10 mouse cellular contexts compared by ENCODE assay signal in genomic region chr8:10053571-10053990, GRCm38 (mm10). TPM values are rescaled to one million over a fixed set of nuclear protein-coding genes. Genes with fewer than 3 reads are reported as not detected.
DNase-seq lines count a peak whose midpoint lies in the region; ATAC-seq and TF ChIP-seq lines count a peak whose summit lies in the region.
"Had no signal": no experiment of that assay in that cellular context is flagged by ENCODE, and none has a peak within 500 bp of the region (broad histone marks: within the 10 kb centered on the region; RNA-seq: fewer than 3 reads in every experiment).

No protein-coding gene starts in this region.

- H3K27ac ChIP-seq in heart, adult 2 months: no peak overlapping the region
- no peak overlapping the region for H3K27ac ChIP-seq in heart, embryonic 12.5 days (ENCODE audit: poor library complexity, severe bottlenecking)
- H3K27ac ChIP-seq: macrophage had no signal

- TF ChIP-seq POLR2A in heart, adult 2 months (IDR thresholded peaks at IDR 0.05; ENCODE audit: insufficient read depth, low read depth, low read length): no peak

- H3K4me2 ChIP-seq in heart, embryonic 12.5 days: no peak overlapping the region; the same call in 1 of the 2 replicates

- DNase-seq in heart, adult 2 months: no peak
- DNase-seq in heart, postnatal 25 days (ENCODE audit: low spot score): no peak
- DNase-seq in ES-CJ7 (ENCODE audit: low read depth, low spot score): peak; percentile 22
- peak; percentile 63 to 84 for DNase-seq in frontal cortex, adult 2 months (ENCODE audit: extremely low spot score in 1 of 2, low spot score in 1 of 2)
- peak; percentile 74 to 89 for DNase-seq in left cerebral cortex, postnatal 14 days (ENCODE audit: low spot score in 2 of 2)
- DNase-seq in right cerebral cortex, postnatal 4 days: peak; percentile 40
- no peak for DNase-seq in liver

- no peak overlapping the region for H3K4me3 ChIP-seq in heart, adult 2 months
- no peak overlapping the region for H3K4me3 ChIP-seq in heart, embryonic 12.5 days

- no peaks in the 10 kb centered on the region for H3K79me2 ChIP-seq in heart, adult 2 months (replicated peaks; ENCODE audit: control insufficient read depth, insufficient read depth, low read length)

- intact Hi-C loops in heart, adult 2 months (cut with DNase I): no loop called here
- intact Hi-C loops in heart, postnatal 25 days (cut with DNase I): no loop called here
- intact Hi-C loops in left cerebral cortex, postnatal 14 days (cut with DNase I): loop anchor here (2.0 kb wide), 1 partner anchor 111 kb away; no protein-coding TSS in a partner anchor

- no peaks in the 10 kb centered on the region for H3K27me3 ChIP-seq in heart, adult 2 months (ENCODE audit: control insufficient read depth, insufficient read depth, low read length)
- H3K27me3 ChIP-seq in heart, embryonic 12.5 days (replicated peaks): 0 out of 2 replicates have a peak, but pooled peaks cover 3% of the 10 kb centered on the region

- H3K9me3 ChIP-seq in heart, embryonic 12.5 days (replicated peaks): no peaks in the 10 kb centered on the region

- no peak for ATAC-seq in heart, embryonic 12.5 days (ENCODE audit: insufficient number of reproducible peaks, low FRiP score)

- TF ChIP-seq EP300 in heart, adult 2 months (IDR thresholded peaks at IDR 0.05; ENCODE audit: insufficient read depth, low read depth, low read length): no peak

- 12% methylated on average over 3 of the region's 3 CpGs for WGBS in heart, adult 2 months
- WGBS in heart, embryonic 12.5 days: 12% methylated on average over 3 of the region's 3 CpGs

- H3K9ac ChIP-seq in heart, adult 2 months (ENCODE audit: low read depth, low read length): no peak overlapping the region
- H3K9ac ChIP-seq in heart, embryonic 12.5 days: no peak overlapping the region

- peak; percentile 71 for TF ChIP-seq CTCF in heart, adult 2 months (IDR thresholded peaks at IDR 0.05)

- no peaks in the 10 kb centered on the region for H3K36me3 ChIP-seq in heart, adult 2 months (ENCODE audit: control insufficient read depth, insufficient read depth, low read length)
- no peaks in the 10 kb centered on the region for H3K36me3 ChIP-seq in heart, embryonic 12.5 days

- H3K4me1 ChIP-seq in heart, adult 2 months (ENCODE audit: control insufficient read depth, insufficient read depth, low read length): no peaks in the 10 kb centered on the region
- peaks cover 10% of the 10 kb centered on the region for H3K4me1 ChIP-seq in heart, embryonic 12.5 days (replicated peaks)

RNA-seq across cellular contexts. Expression of gene Tnfsf13b, which starts 47.3 kb away (rescaled TPM):
- 1 to 10 TPM; 3.2 to 5.1 TPM for total RNA-seq in heart, adult 2 months (2021)
- 1.4 TPM in 2 replicates for polyA plus RNA-seq in heart, adult 2 months (2012; rRNA removed)
- total RNA-seq in heart, postnatal 25 days (2021): 1 to 10 TPM; 4.2 to 4.4 TPM
- polyA plus RNA-seq in frontal cortex, adult 2 months (2012; rRNA removed): 1.4 and 1.6 TPM in 2 replicates
- 1 to 10 TPM; 3.2 to 3.9 TPM for total RNA-seq in left cerebral cortex, postnatal 14 days (2021)
- 0.26 and 0.30 TPM in 2 replicates for polyA plus RNA-seq in heart, embryonic 12.5 days (2016; fragmentation: Nextera tagmentation; extraction: Ambion mirVana)
- total RNA-seq: MEL had no signal

Comparison
In these comparisons a context has a peak if more than half of its experiments do, and no peak if none do; other contexts are left out.
1. DNase-seq: peak in ES-CJ7 (single experiment), frontal cortex, adult 2 months (2 of 2), left cerebral cortex, postnatal 14 days (2 of 2) and right cerebral cortex, postnatal 4 days (single experiment); none in heart, adult 2 months (0 of 2), heart, postnatal 25 days (single experiment) and liver (single experiment).